Mouse (Mus musculus) stomach, embryonic 15.5 days (tissue): ENCODE measurements around the gene Gprc6a. TPM values are rescaled to one million over a fixed set of nuclear protein-coding genes. Genes with fewer than 3 reads are reported as not detected.

Experiments
- ATAC-seq: fragments of 200-750 bp; cut with Nextera tagmentation; 2 replicates; pipeline ENCODE4 v1.8.0; 2017; ENCODE audit warnings: low read depth, moderate number of reproducible peaks, moderate TSS enrichment; ENCODE audit not compliant: insufficient read depth, low FRiP score
- H3K27ac ChIP-seq: fragments of 300-500 bp; sonication (generic); 2 replicates; pipeline ENCODE4 v1.5.1; 2015; ENCODE audit warnings: mild to moderate bottlenecking, inconsistent platforms
- H3K27me3 ChIP-seq: fragments of 300-500 bp; sonication (generic); replicated peaks from 2 replicates; pipeline ENCODE4 v1.6.1; 2015; ENCODE audit warnings: inconsistent platforms
- H3K36me3 ChIP-seq: fragments of 300-500 bp; sonication (generic); 2 replicates; pipeline ENCODE4 v1.6.1; 2015; ENCODE audit warnings: inconsistent platforms
- H3K4me1 ChIP-seq: fragments of 300-500 bp; sonication (generic); 2 replicates; pipeline ENCODE4 v1.6.1; 2015; ENCODE audit warnings: inconsistent platforms
- H3K4me2 ChIP-seq: fragments of 300-500 bp; sonication (generic); 2 replicates; pipeline ENCODE4 v1.6.1; 2015; ENCODE audit warnings: mild to moderate bottlenecking, inconsistent platforms
- H3K4me3 ChIP-seq: fragments of 300-500 bp; sonication (generic); replicated peaks from 2 replicates; pipeline ENCODE4 v1.5.1; 2015; ENCODE audit warnings: inconsistent platforms
- H3K9ac ChIP-seq: fragments of 300-500 bp; sonication (generic); 2 replicates; pipeline ENCODE4 v1.6.1; 2015; ENCODE audit warnings: inconsistent platforms
- H3K9me3 ChIP-seq: fragments of 300-500 bp; sonication (generic); 2 replicates; pipeline ENCODE4 v1.6.1; 2016; ENCODE audit warnings: inconsistent platforms
- WGBS: fragments of 180-500 bp; shearing (Covaris S2); methylation state at CpG from one replicate; pipeline ENCODE4 v1.1.7; 2015; 5-methylcytosine and 5-hydroxymethylcytosine counted together
- polyA plus RNA-seq: library from polyadenylated mRNA; unstranded; fragments of >200 nt; fragmentation: Nextera tagmentation; extraction: Ambion mirVana; gene quantifications from 2 replicates; pipeline ENCODE4 v1.2.1, GENCODE M21; 2015

Gprc6a gene
- polyA plus RNA-seq, 1 experiment from 2014 or later, result 0.05 TPM

DNA sequence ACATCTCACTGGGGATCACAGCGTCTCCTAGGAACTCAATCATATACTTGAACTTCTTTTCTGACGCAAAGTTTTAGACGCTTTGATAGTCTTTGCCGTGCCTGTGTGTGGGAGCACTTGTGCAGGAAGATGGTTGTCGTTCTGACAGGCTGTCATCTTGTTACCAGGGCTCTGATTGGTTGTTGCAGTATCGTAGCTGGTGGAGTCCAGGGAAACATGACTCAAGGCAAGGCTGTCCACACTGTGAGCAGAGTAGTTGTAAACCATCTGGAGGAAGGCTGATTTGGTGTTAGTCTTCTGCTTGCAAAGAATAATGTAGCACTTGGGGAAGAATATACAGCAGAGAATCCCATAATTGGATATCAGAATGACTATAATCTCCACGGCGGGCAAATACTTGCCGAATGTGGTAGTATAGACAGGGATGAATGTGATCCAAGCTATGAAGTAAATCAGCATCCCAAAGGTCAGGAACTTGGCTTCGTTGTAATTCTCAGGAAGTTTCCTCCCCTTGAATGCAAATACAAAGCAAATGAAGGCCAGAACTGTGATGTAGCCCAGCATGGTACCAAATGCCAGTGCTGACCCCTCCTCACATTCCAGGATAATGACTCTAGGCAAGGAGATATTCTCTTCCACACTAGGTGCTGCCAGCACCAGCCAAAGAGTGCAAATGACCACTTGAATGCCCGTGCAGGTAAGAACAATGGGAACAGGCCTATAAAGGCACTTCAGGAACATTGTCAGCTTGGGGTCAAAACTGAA is 16.3 kb downstream of the Gprc6a start:
- H3K9ac ChIP-seq, result no peak overlapping the region
- no peak overlapping the region for H3K4me3 ChIP-seq
- no peak overlapping the region for H3K4me2 ChIP-seq
- no peaks in the 10 kb centered on the region for H3K9me3 ChIP-seq
- no peaks in the 10 kb centered on the region for H3K27me3 ChIP-seq
- WGBS, result 77% methylated on average over 11 of the region's 11 CpGs
- no peaks in the 10 kb centered on the region for H3K4me1 ChIP-seq
- ATAC-seq, result no peak
- no peaks in the 10 kb centered on the region for H3K36me3 ChIP-seq
- no peak overlapping the region for H3K27ac ChIP-seq

DNA sequence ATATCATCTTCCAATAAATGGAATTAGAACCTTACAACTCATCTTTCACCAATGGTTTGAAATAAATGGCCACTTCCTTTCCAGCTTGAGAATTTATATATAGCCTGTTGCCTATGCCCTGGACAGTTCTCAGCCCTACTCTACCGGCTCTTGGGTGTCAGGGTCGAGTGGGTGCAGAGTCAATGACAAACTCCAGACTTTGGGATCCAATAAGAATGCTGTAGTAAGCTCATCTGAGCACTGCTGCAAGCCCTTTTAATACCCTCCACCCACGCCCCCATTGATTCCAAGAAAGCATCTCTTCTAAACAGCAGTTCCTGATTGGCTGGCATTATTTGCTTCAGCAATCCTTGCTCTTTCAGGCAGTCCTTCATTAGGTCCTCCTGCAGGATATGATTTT is 17.8 kb downstream of the Gprc6a start:
- H3K4me3 ChIP-seq, result no peak overlapping the region

DNA sequence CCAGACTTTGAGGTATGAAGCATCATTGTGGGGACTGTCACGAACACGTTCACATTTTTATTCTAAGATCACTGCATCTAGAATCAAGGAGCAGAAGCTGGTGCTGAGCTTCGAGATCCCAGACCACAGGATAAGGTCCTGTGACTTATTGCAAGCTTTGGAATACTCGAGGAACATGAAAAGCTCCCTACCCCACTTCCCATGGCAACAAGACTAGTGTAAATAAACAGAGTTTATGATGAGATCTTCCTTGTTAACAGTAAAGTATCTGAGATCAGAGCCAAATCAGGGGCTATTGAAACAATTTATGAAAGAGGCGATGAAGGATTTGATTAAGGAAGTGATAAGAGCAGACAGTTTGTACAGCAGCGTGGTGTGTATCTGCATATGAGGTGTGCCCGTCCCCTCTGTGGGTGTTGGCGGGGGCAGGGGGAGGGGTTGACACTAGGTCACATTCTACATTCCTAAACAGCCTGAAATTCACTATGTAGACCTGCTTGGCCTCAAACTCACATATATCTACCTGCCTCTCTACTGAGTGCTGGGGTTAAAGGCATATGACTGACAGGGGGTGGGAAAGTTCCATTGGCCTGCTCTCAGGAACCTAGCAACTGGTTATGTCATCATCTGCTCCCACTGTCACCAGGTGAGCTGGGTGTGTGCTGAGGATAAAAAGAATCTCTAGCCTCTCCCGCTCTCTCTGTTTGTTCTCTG is 19.1 kb downstream of the Gprc6a start:
- no peak for ATAC-seq
- 38% methylated on average over 9 of the region's 9 CpGs for WGBS

More for the DNA sequence above, 17.8 kb downstream of the Gprc6a start:
- H3K27me3 ChIP-seq, result no peaks in the 10 kb centered on the region
- H3K4me1 ChIP-seq, result no peaks in the 10 kb centered on the region
- H3K4me2 ChIP-seq, result no peak overlapping the region
- H3K9me3 ChIP-seq, result no peaks in the 10 kb centered on the region
- 65% methylated on average over 3 of the region's 3 CpGs for WGBS
- H3K9ac ChIP-seq, result no peak overlapping the region
- no peak for ATAC-seq
- H3K27ac ChIP-seq, result no peak overlapping the region
- no peaks in the 10 kb centered on the region for H3K36me3 ChIP-seq

DNA sequence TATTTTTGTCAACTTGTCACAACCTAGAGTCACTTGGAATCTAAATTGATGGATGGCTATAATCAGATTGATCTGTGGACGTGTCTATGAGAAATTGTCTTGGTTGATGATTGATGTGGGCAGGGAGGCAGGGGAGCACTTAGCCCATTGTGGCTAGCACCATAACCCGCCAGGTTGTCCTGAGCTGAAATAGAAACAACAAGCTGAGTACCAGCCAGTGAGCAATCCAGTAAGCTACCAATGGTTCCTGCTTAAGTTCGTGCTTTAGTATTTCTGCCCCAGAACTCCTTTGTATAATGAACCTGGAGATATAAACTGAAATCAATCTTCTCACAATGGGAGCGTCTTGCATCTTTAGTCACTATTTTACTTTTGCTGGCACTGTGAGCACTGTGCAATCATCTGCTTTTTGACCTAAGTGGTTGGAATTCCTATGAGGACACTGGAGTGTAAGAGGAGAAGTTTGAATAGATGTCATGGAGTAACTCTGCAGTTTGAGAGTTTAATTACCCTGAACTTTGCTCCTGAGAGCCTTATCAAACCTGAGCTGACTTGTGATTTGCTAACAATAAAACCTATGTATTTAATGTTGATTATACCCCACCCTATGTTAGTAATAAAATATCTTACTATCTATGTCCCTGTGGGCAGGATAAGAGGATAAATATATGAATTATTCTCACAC is 21.4 kb downstream of the Gprc6a start:
- Histone ChIP-seq H3K27me3 (no peaks in the 10 kb centered on the region), H3K9ac (no peak overlapping the region), H3K36me3 (no peaks in the 10 kb centered on the region), H3K9me3 (no peaks in the 10 kb centered on the region), H3K4me1 (no peaks in the 10 kb centered on the region), H3K4me3 (no peak overlapping the region), H3K27ac (no peak overlapping the region), H3K4me2 (no peak overlapping the region)
- WGBS, result 41% methylated on average over 4 of the region's 4 CpGs
- no peak for ATAC-seq

More for the DNA sequence above, 19.1 kb downstream of the Gprc6a start:
- H3K4me1 ChIP-seq, result no peaks in the 10 kb centered on the region
- H3K36me3 ChIP-seq, result no peaks in the 10 kb centered on the region
- H3K27me3 ChIP-seq, result no peaks in the 10 kb centered on the region
- no peak overlapping the region for H3K9ac ChIP-seq
- no peak overlapping the region for H3K27ac ChIP-seq
- H3K9me3 ChIP-seq, result no peaks in the 10 kb centered on the region
- no peak overlapping the region for H3K4me3 ChIP-seq
- H3K4me2 ChIP-seq, result no peak overlapping the region

DNA sequence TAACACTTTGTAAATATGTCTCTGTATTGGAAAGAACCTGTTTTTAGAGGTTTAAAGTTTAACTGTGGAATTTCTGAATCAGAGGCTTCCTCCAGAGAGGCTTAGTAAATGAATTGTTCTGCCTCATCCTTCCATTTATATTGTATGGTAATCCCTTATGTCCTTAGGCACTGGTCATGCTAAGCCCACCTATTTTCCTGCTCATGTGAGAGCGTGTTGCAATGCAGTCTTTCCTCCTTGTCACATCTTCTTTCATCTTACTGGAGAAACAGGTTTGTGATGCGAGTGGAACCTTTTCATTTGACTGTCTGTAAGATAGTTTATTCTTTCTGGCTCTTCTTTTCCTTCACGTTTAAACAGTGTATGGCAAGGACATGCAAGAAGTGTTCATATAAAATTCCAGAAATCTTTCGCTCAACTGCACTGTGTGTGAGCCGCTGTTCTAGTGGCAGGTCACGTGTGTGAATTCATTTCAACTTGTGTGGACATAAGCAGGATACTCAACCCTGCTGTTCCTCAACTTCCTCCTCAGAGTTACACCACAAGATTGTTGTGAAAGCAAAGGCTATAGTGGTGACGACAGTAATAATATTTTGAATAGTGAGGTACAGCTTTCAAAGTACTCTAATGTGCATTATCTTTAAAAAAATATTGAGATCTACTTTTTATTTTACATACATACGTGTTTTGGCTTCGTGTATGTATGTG is 34.2 kb downstream of the Gprc6a start:
- ATAC-seq, result no peak
- no peak overlapping the region for H3K4me3 ChIP-seq

DNA sequence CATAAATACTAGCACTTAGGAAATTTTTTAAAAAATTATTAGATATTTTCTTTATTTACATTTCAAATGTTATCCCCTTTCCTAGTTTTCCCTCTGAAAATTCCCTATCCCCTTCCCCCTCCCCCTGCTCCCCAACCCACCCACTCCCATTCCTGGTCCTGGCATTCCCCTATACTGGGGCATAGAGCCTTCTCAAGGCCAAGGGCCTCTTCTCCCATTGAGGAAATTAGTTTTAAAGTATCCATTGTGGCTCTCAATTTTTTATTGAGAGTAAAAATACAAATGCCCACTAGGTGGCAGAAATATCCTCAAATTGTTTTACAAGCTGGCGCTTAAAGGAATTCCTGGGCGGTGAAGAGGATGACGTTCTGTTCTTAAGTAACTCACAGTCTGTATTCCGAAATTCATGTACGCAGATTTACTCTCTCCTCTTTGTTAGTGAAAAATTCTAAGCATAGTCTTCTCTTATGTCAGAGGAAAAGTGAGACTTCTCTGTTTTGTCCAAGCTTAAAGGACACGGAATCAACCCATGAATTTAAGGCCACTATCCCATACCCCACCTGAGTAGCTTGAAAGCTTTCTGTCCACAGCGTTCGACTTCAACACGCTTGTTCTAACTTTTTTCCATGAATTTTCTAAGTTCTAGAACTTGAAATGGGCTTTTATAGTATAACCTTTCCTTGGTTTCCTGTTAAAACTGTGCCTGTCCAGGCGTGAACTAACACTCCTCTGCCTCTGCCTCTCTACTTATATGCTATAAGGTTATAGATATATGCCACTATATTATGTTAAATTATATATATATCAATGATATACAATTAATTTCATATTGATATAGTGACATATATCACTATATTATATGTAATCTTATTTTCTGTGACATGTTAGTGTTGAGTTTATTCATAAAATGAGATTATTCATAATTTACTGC is 36.0 kb downstream of the Gprc6a start:
- H3K27me3 ChIP-seq, result no peaks in the 10 kb centered on the region
- no peak for ATAC-seq
- no peak overlapping the region for H3K9ac ChIP-seq
- WGBS, result 40% methylated on average over 10 of the region's 10 CpGs
- H3K36me3 ChIP-seq, result no peaks in the 10 kb centered on the region
- no peak overlapping the region for H3K27ac ChIP-seq
- H3K9me3 ChIP-seq, result no peaks in the 10 kb centered on the region
- H3K4me3 ChIP-seq, result no peak overlapping the region
- H3K4me2 ChIP-seq, result no peak overlapping the region
- peaks cover 1% of the 10 kb centered on the region; the same call in 1 of the 2 replicates for H3K4me1 ChIP-seq

More for the DNA sequence above, 34.2 kb downstream of the Gprc6a start:
- Histone ChIP-seq H3K27me3 (no peaks in the 10 kb centered on the region), H3K36me3 (no peaks in the 10 kb centered on the region), H3K27ac (no peak overlapping the region), H3K4me1 (no peaks in the 10 kb centered on the region), H3K9me3 (no peaks in the 10 kb centered on the region), H3K4me2 (no peak overlapping the region), H3K9ac (no peak overlapping the region)
- WGBS, result 78% methylated on average over 9 of the region's 9 CpGs

DNA sequence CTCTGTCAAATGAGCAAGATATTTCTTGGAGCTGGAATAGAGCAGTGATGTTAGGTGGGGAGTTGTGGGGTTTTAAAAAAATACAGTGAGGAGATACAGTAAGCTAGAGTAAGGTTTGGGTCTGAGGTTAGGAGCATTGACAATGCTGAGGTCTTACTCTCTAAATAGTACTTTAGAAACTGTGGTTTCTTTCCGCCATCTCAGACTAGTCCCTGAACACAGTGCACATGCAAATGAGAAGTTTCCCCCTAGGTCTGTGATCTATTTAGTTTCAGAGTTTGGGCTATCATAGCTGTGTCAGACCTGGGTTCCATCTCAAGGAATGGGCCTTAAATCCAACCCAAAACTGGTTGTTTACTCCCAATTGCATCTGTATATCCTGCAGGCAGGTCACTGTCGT is 39.7 kb downstream of the Gprc6a start:
- 87% methylated on average over 2 of the region's 2 CpGs for WGBS
- H3K27ac ChIP-seq, result no peak overlapping the region
- no peak overlapping the region for H3K9ac ChIP-seq
- no peak overlapping the region for H3K4me3 ChIP-seq
- H3K27me3 ChIP-seq, result no peaks in the 10 kb centered on the region
- no peaks in the 10 kb centered on the region for H3K9me3 ChIP-seq
- H3K36me3 ChIP-seq, result no peaks in the 10 kb centered on the region
- peaks cover 3% of the 10 kb centered on the region; the same call in 1 of the 2 replicates for H3K4me1 ChIP-seq
- no peak overlapping the region for H3K4me2 ChIP-seq
- ATAC-seq, result no peak

DNA sequence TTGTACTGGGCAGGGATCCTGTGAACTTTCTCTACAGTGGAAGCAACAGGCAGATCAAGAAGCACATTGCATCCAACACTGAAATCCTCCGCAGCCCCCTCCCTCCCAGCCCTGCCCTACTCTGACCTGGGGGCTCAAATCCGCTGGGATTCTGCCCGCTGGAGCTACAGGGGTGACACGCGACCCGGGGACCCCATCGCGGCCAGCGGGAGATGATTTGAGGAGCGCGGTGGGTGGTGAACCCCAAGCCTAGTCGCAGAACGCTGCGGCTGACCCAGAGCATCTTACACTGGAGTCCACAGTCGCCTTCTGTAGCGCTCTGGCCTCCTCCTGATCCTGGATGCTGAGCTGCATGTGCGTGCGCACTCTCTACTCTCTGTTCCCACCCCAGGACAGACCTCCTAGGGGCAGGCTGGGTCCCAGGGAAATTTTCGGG is 41.1 kb downstream of the Gprc6a start, which contains the start of gene Fam162b:
TSS of gene Fam162b (minus strand) at position 379 of the 436 bp plus-strand sequence.
- ATAC-seq, result peak; percentile 60; the same call in 1 of the 2 replicates
- Histone ChIP-seq H3K9me3 (no peaks in the 10 kb centered on the region), H3K4me1 (peaks cover 3% of the 10 kb centered on the region; the same call in 1 of the 2 replicates), H3K27me3 (no peaks in the 10 kb centered on the region), H3K27ac (peak within 1 kb of the TSS; percentile 50; the same call in 1 of the 2 replicates), H3K4me2 (peak within 1 kb of the TSS; percentile 61), H3K4me3 (peak within 1 kb of the TSS; percentile 33), H3K36me3 (no peaks in the 10 kb centered on the region), H3K9ac (no peak within 1 kb of the TSS)
- 4% methylated on average over 19 of the region's 19 CpGs for WGBS

DNA sequence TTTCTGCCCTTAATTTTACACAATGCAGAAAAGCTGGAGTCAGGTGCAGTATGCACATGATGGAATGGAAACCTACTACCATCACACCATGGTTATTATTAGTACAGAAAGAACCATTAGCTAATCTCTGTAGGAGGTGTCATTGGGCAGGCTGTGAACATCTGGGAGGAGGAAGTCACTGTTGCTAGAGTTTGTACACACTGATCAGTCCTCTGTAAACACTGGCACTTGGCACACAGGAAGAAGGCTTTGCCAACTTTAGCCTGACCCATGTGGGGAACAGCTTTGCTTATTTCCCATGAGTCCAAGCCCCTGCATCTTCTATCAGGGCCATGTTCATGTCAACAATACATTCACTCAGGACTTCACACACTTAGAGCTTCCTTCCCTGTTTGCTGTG is 46.3 kb downstream of the Gprc6a start:
- ATAC-seq, result no peak
- no peak overlapping the region for H3K4me2 ChIP-seq
- H3K4me1 ChIP-seq, result no peaks in the 10 kb centered on the region

DNA sequence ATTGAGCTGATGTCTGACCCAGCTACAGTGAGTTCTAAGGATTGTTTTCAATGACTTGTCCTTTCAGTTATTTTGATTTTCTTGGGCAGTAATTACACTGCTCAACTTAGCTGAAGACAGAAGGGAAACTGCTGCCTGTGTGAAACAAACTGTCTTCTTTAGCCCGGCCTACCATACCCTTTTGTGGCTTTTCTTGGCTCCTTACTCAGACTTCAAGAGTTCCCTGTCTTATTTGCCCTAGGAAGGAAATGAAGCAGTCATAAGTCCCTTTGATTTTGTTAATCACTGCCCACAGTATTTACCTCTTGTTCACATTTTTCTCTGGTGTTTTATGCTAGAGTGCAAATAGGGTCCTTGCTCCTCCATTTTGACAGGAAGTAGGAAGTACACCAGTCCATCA is 46.9 kb downstream of the Gprc6a start:
- WGBS, result 67% methylated on average over 1 of the region's 1 CpGs
- H3K36me3 ChIP-seq, result no peaks in the 10 kb centered on the region
- no peak overlapping the region for H3K9ac ChIP-seq
- no peak for ATAC-seq
- no peaks in the 10 kb centered on the region for H3K27me3 ChIP-seq
- no peaks in the 10 kb centered on the region for H3K4me1 ChIP-seq
- H3K4me2 ChIP-seq, result no peak overlapping the region
- H3K9me3 ChIP-seq, result no peaks in the 10 kb centered on the region
- H3K4me3 ChIP-seq, result no peak overlapping the region
- no peak overlapping the region for H3K27ac ChIP-seq

More for the DNA sequence above, 46.3 kb downstream of the Gprc6a start:
- Histone ChIP-seq H3K9ac (no peak overlapping the region), H3K36me3 (no peaks in the 10 kb centered on the region), H3K9me3 (no peaks in the 10 kb centered on the region), H3K27me3 (no peaks in the 10 kb centered on the region), H3K27ac (no peak overlapping the region), H3K4me3 (no peak overlapping the region)
